Mouse (Mus musculus) frontal cortex, adult 2 months (tissue): Measurements from ENCODE around the gene Zfp341. TPM values are rescaled to one million over a fixed set of nuclear protein-coding genes. Genes with fewer than 3 reads are reported as not detected.

Experiments used
- DNase-seq, 2 experiments: peaks; one replicate each; pipeline ENCODE4 v3.0.0; 2022; ENCODE audit warnings: low spot score in 1 of 2; ENCODE audit errors: extremely low spot score in 1 of 2
- polyA plus RNA-seq: library from polyadenylated mRNA; depleted of rRNA; stranded (reverse); fragments of >200 nt; gene quantifications from 2 replicates; pipeline ENCODE4 v1.2.3, GENCODE M21; 2012; rRNA removed

The Zfp341 gene
- polyA plus RNA-seq, result 10.0 and 10.5 TPM in 2 replicates

DNA sequence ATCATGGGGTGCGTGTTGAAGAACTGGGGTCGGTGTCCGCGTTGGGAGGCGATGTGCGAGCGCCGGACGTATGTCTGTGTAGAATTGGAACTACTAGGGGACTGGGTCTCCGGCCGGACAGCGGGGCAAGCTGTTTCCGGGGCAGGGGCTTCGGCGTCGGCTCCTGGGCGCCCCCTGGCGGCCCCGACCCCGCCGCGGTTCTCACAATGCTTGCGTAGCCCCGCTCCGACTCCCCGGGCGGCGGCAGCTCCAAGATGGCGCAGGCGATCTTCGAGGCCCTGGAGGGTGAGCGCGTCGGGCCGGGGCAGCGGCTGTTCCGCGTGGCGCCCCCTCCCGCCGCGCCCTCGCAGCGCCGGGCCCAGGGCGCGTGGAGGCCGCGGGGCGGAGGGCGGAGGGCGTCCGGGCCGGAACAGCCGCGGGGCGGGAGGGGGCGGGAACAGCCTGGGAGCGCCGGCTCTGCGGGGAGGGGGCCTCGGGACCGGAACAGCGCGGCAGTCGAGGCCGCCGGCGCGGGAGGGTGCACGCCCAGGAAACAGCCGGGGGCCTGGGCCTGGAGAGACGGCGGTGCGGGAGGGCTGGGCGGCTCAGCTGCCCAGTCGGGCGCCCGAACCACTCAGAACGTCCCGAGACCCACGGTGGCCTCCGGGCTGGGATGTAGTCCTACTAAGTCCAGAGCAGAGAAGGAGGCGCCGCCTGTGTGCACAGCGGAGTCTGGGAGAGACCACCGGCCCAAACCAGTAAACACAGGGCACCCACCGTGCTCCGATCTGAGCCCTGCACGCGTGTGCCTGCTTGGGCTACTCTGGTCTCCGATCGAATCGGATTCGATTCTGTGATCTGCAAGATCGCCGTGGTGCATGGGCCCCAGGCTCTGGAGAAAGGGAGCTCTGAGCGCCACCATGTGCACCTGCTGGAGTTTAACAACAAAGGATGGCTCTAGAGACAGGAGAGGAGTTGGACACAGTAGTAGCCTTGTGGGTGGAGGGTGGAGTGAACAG is at the start of gene Zfp341, which contains the start of gene 4930519P11Rik:
Zfp341 (plus strand) TSS at position 180 of the 998 bp plus-strand sequence.
4930519P11Rik (minus strand) TSS at position 320 of the 998 bp plus-strand sequence.
- DNase-seq, result peak; percentile 76 to 89

DNA sequence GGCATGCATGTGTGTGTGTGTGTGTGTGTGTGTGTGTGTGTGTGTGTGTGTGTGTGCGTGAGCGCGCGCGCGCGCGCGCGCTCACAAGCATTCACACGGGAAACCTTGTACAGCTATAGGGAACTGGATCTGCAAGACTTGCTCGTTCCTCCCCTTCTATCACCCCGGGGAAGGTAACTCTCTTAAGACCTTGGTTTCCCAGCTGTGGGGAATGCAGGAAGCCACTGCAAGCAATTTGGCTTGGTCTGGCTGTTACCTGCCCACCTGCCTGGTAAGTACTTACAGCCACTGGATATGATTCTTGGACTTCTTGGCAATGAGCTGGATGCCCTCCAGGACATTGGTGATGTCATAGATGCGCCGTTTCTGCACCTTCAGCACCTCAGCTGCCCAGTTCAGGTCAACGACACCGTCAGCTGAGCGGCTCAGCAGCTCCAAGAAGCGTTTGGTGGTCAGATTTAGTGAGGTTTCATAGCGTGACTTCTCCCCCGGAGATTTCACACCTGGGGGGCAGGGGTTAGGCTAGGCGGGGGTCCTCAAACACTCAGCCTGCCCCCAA is 49.4 kb upstream of the Zfp341 start:
- no peak for DNase-seq

GRCm38 (mm10) chr2:154565562-154565961 is 47.5 kb upstream of the Zfp341 start:
- DNase-seq, result peak in 1 of 2 experiments; percentile 59

GRCm38 (mm10) chr2:154566641-154567040 is 46.5 kb upstream of the Zfp341 start:
- no peak for DNase-seq

DNA sequence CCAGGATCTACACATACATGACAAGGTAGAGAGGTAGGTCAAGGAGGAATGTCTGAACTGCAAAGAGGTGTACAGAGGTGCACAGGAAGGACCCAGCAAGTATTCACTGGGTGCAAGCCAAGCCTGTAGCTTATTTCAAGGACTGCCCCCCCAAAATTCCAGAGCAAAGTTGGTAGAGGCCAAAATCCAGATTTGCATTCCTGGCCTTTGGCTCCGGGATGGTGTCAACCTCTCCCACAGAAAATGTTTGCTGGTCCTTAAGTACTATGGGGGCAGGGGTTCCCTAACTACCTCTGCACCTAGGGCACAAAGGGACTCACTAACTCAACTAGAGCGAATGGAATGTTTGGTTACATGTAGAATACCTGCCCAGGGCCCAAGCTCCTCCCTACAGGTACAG is 45.3 kb upstream of the Zfp341 start:
- no peak for DNase-seq

- no peak for DNase-seq
Measured at GRCm38 (mm10) chr2:154568329-154569070, 44.6 kb upstream of the Zfp341 start.

DNA sequence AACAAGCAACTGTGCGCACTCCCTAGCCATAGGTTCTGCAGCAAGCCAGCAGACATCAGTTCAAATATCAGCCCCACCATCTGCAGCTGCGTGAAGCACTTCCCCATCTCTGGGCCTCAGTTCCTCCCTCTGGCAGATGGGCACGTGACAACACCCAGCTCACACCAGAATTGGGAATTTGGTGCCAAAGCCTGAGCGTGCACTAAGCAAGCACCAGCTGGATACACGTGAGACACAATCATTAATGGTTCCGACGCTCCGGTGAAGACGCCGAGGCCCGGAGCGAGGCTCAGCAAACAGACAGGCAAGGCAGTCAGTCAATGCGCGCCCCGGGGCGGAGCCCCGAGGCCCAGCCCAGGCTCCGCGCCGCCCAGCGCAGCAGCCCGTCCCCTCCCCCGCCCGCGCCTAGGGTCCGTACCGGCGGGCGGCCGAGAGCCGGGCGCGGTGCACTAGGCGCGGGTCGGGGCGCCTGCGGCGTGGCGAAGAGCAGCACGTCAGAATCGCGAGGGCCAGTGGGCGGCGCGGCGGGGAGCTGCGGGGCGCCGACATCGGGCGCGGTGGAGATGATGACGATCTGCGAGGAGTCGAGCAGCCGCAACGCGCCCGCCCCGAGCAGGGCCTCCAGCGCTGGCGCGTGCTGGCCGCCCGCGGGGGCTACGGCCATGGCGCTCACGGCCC is 43.9 kb upstream of the Zfp341 start:
- no peak for DNase-seq

DNA sequence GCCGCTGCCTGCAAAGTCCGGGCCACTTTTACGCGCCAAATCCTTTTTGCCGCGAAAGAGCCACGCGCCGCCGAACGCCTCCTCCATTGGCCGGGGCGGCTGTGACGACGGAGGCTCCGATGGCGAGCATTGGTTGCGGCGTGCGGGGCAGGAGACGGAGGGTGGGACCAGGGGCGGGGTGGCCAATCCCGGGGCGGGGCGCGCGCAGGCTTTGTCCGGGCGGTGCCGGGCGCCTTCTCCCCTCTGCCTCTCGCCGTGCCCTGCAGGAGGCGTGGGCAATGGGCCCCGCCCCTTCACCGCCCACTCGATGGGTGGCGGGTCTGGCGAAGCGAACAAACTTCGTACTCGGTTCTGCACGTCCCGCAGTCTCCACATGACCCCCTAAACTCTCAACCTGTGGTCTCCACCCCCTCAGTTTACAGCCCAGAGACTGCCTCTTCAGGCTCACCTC is 43.2 kb upstream of the Zfp341 start, which contains the start of gene E2f1:
E2f1 (minus strand) TSS at position 57 of the 451 bp plus-strand sequence.
- peak; percentile 87 to 92 for DNase-seq

DNA sequence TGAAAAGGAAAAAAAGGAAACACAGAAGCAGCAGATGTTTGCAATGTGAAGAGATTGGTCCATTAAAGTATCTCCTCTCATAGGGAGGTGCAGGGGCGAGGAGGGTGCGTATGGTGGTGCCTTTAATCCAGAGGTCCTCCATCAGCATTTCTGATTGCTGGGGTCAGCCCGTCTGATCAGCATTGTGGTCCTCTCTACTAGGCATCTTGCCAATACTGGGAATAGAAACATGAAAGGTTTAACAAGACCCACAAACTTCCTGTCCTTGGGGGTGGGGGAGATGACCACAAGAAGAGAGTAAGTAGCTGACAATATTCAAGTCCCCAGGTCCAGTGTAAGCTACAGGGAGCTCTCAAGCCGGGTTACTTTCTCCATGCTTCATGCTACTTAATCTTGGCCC is 42.4 kb upstream of the Zfp341 start:
- DNase-seq, result no peak

DNA sequence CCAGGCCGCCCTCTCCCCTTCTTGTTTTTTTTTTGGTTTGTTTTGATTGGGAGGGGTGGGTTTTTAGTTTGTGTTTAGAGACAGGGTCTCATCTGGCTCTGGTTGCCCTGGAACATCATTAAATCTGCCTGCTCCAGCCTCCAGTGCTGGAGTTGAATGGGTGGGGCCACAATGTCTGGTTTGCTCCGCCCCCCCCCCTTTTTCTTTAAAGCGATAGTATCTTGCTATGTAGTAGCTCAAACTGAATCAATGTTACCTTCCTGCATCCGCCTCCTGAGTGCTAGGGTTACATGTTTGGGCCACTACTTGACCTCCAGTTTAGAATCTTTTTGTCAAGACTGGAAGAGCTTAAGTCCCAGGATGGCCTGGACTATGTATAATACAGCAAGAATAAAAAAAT is 41.8 kb upstream of the Zfp341 start:
- no peak for DNase-seq

DNA sequence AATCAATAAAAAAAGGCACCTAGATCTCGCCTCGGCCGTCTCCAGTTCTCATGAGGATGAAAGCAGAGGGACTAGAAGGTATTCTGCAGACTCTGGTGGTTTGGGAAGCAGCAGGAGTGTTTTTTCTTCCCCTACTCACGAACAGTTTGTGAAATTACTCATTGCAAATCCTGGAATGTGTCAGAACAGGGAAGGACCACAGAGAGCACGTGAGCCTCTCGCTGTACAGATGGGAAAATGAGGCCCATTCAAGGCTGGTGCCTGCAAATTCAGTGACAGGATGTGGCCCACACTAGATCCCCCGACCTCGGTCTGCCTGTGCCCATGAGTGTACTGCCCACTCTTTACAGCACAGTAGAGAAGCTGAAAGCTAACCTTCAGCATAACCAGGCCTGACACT is 41.1 kb upstream of the Zfp341 start:
- DNase-seq, result no peak

GRCm38 (mm10) chr2:154572996-154573395 is 40.1 kb upstream of the Zfp341 start:
- no peak for DNase-seq

DNA sequence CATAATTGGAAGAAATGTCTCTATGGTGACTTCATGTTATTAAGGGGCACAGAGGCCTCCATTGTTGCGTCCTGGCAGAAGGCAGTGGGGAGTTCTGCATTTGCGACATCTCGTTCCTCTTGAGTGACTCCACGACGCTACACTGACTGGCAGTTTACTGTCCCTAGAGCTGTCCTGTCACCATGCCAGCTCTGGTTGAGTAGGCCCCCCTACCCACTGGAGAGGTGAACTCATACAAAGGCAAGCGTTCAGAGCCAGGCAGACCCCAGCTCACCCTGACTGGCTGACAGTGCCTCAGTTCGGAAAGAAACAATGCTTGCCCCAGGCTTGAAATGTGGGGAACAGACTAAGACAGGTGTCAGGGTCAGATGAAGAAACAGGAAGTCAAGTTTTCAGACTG is 38.8 kb upstream of the Zfp341 start:
- DNase-seq, result no peak

DNA sequence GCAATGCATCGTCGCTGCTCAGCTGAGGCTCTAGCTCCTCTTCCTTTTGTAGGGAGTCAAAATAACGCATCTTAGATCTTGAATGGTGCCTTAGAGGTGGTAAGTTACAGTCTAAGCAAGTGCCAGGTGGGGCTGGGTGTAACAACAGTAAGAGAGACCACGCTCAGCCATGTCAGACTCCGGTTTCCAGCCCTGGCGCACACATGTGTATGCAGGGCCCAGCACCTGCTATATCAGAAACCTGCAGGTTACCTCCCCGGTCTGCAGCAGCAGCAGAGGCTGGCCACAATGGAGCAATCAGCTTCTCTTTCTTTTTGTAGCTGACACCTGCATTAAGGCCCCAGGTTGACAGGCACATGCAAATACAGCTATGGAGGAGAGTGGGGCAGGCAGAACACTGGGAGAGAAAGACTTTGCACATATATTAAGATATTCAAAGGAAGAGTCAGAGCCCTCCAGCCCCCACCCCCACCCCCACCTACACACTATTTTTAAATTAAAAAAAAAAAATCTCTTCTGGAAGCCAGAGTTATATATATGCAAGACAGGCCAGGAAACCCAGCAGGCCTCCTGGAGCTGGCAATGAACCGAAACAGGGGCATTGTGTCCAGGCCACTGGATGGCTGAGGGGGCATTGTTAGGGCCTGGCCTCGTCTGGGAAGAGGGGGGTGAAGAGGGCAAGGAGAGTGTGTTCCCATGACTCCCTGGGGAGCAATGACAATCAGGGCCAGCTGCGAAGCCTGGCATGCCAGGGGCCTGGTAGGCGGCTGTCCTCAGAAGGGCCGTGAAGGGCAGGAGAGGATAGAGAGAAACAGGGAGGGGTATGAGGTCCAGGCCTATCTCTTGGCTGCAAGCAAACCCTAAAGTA is 36.0 kb upstream of the Zfp341 start:
- DNase-seq, result no peak

DNA sequence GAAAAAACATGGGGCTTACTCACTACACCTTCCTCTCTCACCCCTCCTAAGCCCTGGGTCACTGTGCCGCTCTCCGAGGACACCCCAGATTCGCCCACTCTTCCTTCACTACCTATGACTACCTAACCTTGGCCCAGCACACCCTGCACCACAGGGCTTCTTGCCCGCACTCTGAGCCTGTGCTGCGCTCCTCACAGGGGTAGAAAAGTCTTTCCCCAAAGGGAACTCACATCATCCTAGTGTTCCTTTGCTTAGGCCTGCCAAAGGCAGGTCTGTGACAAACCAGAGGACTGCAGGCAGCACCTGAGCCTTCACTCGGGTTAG is 35.4 kb upstream of the Zfp341 start:
- no peak for DNase-seq

GRCm38 (mm10) chr2:154580586-154580985 is 32.5 kb upstream of the Zfp341 start:
- no peak for DNase-seq

DNA sequence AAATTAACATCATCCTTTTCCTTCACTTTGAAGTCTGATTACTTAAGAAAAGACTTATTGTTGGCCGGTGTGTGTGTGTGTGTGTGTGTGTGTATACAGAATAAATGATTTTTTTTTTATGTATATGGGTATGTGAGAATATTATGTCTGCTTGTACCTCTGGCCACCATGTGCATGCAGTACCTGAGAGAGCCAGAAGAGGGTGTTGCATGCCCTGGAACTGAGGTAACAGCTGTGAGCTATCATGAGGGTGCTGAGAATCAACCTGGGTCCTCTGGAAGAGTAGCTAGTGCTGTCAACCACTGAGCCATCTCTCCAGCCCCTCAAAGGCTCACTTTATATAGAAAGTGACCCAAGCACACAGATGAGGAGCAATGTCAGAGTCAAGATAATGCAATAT is 31.7 kb upstream of the Zfp341 start:
- DNase-seq, result no peak

GRCm38 (mm10) chr2:154583906-154584872 is 28.9 kb upstream of the Zfp341 start:
- peak; percentile 95 for DNase-seq
